Mouse (Mus musculus) bone marrow, adult 2 months (tissue): ENCODE data around the gene Tmem44.

Source experiments
- CTCF ChIP-seq: fragments of 200-500 bp; IDR thresholded peaks from 2 replicates; pipeline ENCODE4 v1.5.1; 2011; ENCODE audit warnings: low read length, control low read depth; ENCODE audit not compliant: control insufficient read depth, insufficient read depth
- POLR2A ChIP-seq: fragments of 200-500 bp; IDR thresholded peaks from 2 replicates; pipeline ENCODE4 v1.6.1; 2011; ENCODE audit warnings: low read depth, mild to moderate bottlenecking, control low read depth, low read length, borderline replicate concordance; ENCODE audit not compliant: control insufficient read depth

DNA sequence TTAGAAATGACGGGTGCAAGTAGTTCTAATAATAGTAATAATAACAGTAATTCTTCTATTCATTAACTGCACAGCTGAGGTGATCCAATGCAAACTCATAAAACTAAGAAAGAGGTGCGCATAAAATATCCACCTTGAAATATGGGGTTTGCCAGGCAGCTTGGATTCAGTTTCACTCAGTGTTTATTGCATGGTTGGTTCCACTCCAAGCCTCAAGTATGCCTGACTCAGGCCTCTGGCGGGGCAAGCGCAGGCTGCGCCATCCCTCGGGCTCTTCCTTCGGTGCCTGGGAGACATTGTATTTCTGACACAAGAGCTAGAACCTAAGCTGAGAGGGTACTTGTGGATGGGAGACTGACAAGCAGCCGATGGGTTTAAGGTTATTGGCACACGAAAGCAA, 32.0 kb downstream of the Tmem44 start:
- TF ChIP-seq CTCF, result no peak
- no peak for TF ChIP-seq POLR2A
